Mouse (Mus musculus): Measurements from ENCODE around the gene Midn. TPM values are rescaled to one million over a fixed set of nuclear protein-coding genes. Genes with fewer than 3 reads are reported as not detected.

Midn gene
- polyA plus RNA-seq, 1 experiment from 2014 or later: 19.4 TPM

DNA sequence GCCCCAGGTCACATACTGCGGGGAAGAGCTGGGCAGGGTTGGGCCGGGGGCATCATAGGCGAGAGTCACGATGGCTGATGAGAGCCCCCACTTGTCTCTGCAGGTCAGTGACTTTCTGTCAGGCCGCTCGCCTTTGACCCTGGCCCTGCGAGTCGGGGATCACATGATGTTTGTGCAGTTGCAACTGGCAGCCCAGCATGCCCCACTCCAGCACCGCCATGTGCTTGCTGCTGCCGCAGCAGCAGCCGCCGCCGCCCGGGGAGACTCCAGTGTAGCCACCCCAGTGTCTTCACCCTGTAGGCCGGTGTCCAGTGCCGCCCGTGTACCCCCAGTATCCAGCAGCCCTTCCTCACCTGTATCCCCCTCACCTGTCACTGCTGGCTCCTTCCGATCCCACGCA is 5.6 kb downstream of the Midn start:
- ATAC-seq (ENCODE audit: low FRiP score): no peak
- H3K4me1 ChIP-seq: peaks cover 65% of the 10 kb centered on the region
- no peaks in the 10 kb centered on the region for H3K27me3 ChIP-seq (replicated peaks)
- H3K27ac ChIP-seq (replicated peaks): peak overlapping the region; percentile 100
- H3K9me3 ChIP-seq (replicated peaks): no peaks in the 10 kb centered on the region
- peaks cover 56% of the 10 kb centered on the region for H3K36me3 ChIP-seq
- H3K4me2 ChIP-seq: peak overlapping the region; percentile 94
- 87% methylated on average over 19 of the region's 19 CpGs for WGBS
- peak overlapping the region; percentile 97 for H3K9ac ChIP-seq (replicated peaks)
- no peak overlapping the region for H3K4me3 ChIP-seq (replicated peaks)

DNA sequence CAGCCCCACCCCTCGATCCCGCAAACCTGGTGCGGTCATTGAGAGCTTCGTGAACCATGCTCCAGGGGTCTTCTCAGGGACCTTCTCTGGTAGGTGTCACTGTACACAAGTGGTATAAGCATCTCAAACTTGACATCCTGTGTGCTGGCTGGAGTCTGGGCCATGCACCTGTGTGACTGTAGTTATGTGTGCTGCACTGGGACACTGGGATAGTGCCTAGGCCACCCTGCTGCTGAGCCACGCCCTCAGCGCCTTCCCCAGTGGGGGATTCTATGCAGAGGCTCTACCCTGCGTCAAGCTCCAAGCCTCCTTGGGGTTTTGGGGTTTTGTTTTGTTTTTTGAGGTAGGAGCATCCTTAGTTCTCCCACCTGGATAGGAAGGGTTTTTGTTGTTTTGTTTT is 6.3 kb downstream of the Midn start:
- Histone ChIP-seq H3K27ac (replicated peaks) (peak overlapping the region; percentile 52), H3K4me3 (replicated peaks) (no peak overlapping the region), H3K9me3 (replicated peaks) (no peaks in the 10 kb centered on the region), H3K4me1 (peaks cover 72% of the 10 kb centered on the region), H3K9ac (replicated peaks) (0 out of 2 replicates have a peak overlapping the region, but pooled peaks have one; percentile 1), H3K27me3 (replicated peaks) (no peaks in the 10 kb centered on the region), H3K36me3 (peaks cover 56% of the 10 kb centered on the region), H3K4me2 (no peak overlapping the region)
- 79% methylated on average over 7 of the region's 7 CpGs for WGBS
- ATAC-seq (ENCODE audit: low FRiP score): no peak

- no peak overlapping the region for H3K4me2 ChIP-seq
- H3K9me3 ChIP-seq (replicated peaks): no peaks in the 10 kb centered on the region
- H3K27me3 ChIP-seq (replicated peaks): no peaks in the 10 kb centered on the region
- peaks cover 78% of the 10 kb centered on the region for H3K4me1 ChIP-seq
- no peak for ATAC-seq (ENCODE audit: low FRiP score)
- H3K27ac ChIP-seq (replicated peaks): peak overlapping the region; percentile 52
- H3K9ac ChIP-seq (replicated peaks): no peak overlapping the region
- peaks cover 56% of the 10 kb centered on the region for H3K36me3 ChIP-seq
- 31% methylated on average over 1 of the region's 1 CpGs for WGBS
- H3K4me3 ChIP-seq (replicated peaks): no peak overlapping the region
Measured at GRCm38 (mm10) chr10:80155277-80155676, 7.2 kb downstream of the Midn start.

GRCm38 (mm10) chr10:80156002-80156751 is 8.1 kb downstream of the Midn start:
- no peak for ATAC-seq (ENCODE audit: low FRiP score)
- Histone ChIP-seq H3K9me3 (replicated peaks) (no peaks in the 10 kb centered on the region), H3K27me3 (replicated peaks) (no peaks in the 10 kb centered on the region), H3K4me2 (no peak overlapping the region), H3K27ac (replicated peaks) (peak overlapping the region; percentile 52), H3K4me3 (replicated peaks) (no peak overlapping the region), H3K36me3 (peaks cover 56% of the 10 kb centered on the region), H3K9ac (replicated peaks) (no peak overlapping the region), H3K4me1 (peaks cover 87% of the 10 kb centered on the region)
- WGBS: 91% methylated on average over 29 of the region's 29 CpGs

DNA sequence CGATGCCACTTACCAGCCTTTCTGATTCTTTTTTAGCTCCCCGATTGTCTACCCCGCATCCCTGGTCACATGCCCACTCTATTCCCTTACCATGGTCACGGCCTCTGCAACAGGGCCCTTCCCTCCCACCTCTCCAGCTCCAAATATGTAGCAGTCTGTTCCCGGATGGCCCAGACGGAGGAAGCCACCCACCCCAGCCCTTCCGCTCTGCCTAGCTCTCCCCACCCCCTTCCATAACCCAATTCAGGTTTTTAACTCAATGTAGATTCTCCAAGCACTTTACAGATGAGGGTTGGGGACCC is 8.6 kb downstream of the Midn start:
- Histone ChIP-seq H3K4me2 (no peak overlapping the region), H3K4me3 (replicated peaks) (no peak overlapping the region), H3K9me3 (replicated peaks) (no peaks in the 10 kb centered on the region), H3K9ac (replicated peaks) (no peak overlapping the region), H3K4me1 (peaks cover 89% of the 10 kb centered on the region), H3K27ac (replicated peaks) (peak overlapping the region; percentile 52), H3K36me3 (peaks cover 56% of the 10 kb centered on the region), H3K27me3 (replicated peaks) (no peaks in the 10 kb centered on the region)
- ATAC-seq (ENCODE audit: low FRiP score): no peak
- WGBS: 59% methylated on average over 7 of the region's 7 CpGs

DNA sequence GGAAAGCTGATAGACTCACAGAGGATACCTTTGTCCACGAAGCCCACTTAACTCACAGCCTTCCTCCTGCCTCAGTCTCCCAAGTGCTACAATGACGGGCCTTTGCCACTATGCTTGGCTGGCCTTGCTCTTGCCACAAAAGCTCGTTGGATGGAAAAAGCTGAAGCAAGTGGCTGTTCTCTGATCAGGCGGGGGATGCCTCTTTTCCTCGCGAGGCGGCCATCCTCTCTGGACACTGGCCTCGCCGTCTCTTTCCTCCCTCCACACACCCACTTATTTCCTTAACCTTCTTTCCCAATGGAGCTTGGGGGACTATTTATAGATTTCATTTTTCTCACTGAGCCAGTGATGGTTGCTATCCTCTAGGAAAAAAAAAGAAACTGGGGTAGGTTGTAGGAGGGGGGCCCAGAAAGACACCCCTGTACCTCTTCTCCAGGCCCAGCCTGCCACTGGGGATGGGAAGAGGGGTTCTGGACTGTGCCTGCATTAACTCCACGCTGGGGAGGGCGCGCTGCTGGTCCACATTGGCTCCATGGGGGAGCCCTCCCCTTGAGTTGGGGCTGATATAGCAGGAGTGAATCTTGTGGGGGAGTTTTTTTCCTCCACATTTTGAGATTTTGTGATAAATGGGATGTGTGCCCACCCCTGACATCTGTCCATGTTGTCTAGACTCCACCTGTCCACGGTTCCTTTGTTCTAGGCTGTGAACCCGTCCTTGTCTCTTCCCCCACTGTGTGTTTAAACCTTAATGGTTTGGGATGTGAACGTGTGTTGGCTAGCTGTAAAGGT is 9.3 kb downstream of the Midn start:
- no peaks in the 10 kb centered on the region for H3K9me3 ChIP-seq (replicated peaks)
- ATAC-seq (ENCODE audit: low FRiP score): no peak
- H3K27ac ChIP-seq (replicated peaks): peak overlapping the region; percentile 89
- H3K4me3 ChIP-seq (replicated peaks): no peak overlapping the region
- peaks cover 52% of the 10 kb centered on the region for H3K36me3 ChIP-seq
- H3K9ac ChIP-seq (replicated peaks): no peak overlapping the region; the same call in 1 of the 2 replicates
- H3K4me1 ChIP-seq: peaks cover 88% of the 10 kb centered on the region
- H3K4me2 ChIP-seq: no peak overlapping the region
- H3K27me3 ChIP-seq (replicated peaks): no peaks in the 10 kb centered on the region
- 52% methylated on average over 15 of the region's 15 CpGs for WGBS

DNA sequence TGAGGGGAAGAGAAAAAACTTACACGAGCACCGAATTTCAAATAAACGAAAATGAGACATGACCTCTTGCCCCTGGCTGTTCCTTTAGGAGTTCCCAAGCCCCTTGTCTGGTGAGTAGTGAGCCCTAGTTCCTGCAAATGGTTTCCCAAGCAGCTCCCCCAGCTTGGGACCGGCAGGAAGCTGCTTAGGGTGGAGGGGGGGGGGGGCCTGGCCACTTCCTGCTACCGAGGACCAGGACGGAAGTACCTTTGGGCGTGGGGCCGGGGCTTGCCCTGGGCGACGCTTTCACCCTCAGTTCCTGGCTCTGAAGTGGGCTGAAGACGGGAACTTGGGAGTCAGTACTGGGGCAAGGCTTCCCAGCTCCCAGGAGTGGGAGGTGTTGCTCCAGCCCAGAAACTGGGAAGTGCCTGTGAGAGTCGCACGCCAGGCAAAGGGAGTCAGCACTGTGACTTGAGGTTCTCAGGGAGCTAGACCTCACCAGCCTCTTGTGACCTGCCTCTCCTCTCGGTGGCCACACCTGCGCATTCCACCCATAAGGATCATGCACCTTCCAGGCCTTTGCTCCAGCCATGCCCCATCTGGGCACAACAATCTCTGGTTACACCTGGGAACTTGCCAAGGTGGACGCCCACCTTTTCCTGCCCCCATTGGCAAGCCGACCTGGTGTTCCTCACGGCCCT is 10.4 kb downstream of the Midn start:
- Histone ChIP-seq H3K27me3 (replicated peaks) (no peaks in the 10 kb centered on the region), H3K4me2 (peak overlapping the region; percentile 78), H3K9me3 (replicated peaks) (no peaks in the 10 kb centered on the region), H3K4me3 (replicated peaks) (0 out of 2 replicates have a peak overlapping the region, but pooled peaks have one; percentile 1), H3K4me1 (peaks cover 80% of the 10 kb centered on the region), H3K36me3 (peaks cover 44% of the 10 kb centered on the region), H3K9ac (replicated peaks) (peak overlapping the region; percentile 7; the same call in 1 of the 2 replicates), H3K27ac (replicated peaks) (peak overlapping the region; percentile 89)
- WGBS: 13% methylated on average over 18 of the region's 18 CpGs
- ATAC-seq (ENCODE audit: low FRiP score): no peak

GRCm38 (mm10) chr10:80159021-80159560 is 11.0 kb downstream of the Midn start:
- peak overlapping the region; percentile 44 for H3K4me3 ChIP-seq (replicated peaks)
- 9% methylated on average over 12 of the region's 12 CpGs for WGBS
- H3K27me3 ChIP-seq (replicated peaks): no peaks in the 10 kb centered on the region
- H3K4me1 ChIP-seq: peaks cover 79% of the 10 kb centered on the region
- H3K4me2 ChIP-seq: peak overlapping the region; percentile 78
- peak overlapping the region; percentile 52 for H3K9ac ChIP-seq (replicated peaks)
- H3K27ac ChIP-seq (replicated peaks): peak overlapping the region; percentile 89
- peak; percentile 36; the same call in 1 of the 2 replicates for ATAC-seq (ENCODE audit: low FRiP score)
- H3K36me3 ChIP-seq: peaks cover 37% of the 10 kb centered on the region
- H3K9me3 ChIP-seq (replicated peaks): no peaks in the 10 kb centered on the region

GRCm38 (mm10) chr10:80159561-80160454 is 11.7 kb downstream of the Midn start:
- peak; percentile 89 for ATAC-seq (ENCODE audit: low FRiP score)
- WGBS: under 1% methylated on average over 55 of the region's 55 CpGs

GRCm38 (mm10) chr10:80160455-80161371 is 12.6 kb downstream of the Midn start:
- peak overlapping the region; percentile 36 for H3K9ac ChIP-seq (replicated peaks)
- peaks cover 21% of the 10 kb centered on the region for H3K36me3 ChIP-seq
- peaks cover 78% of the 10 kb centered on the region for H3K4me1 ChIP-seq
- H3K4me3 ChIP-seq (replicated peaks): peak overlapping the region; percentile 44
- 2% methylated on average over 33 of the region's 33 CpGs for WGBS
- H3K27me3 ChIP-seq (replicated peaks): no peaks in the 10 kb centered on the region
- peak overlapping the region; percentile 89 for H3K27ac ChIP-seq (replicated peaks)
- peak overlapping the region; percentile 78 for H3K4me2 ChIP-seq
- H3K9me3 ChIP-seq (replicated peaks): no peaks in the 10 kb centered on the region
- no peak for ATAC-seq (ENCODE audit: low FRiP score)

More at GRCm38 (mm10) chr10:80159561-80160454, 11.7 kb downstream of the Midn start:
- H3K27ac ChIP-seq (replicated peaks): peak overlapping the region; percentile 89
- peak overlapping the region; percentile 78 for H3K4me2 ChIP-seq
- H3K4me3 ChIP-seq (replicated peaks): peak overlapping the region; percentile 44
- H3K36me3 ChIP-seq: peaks cover 30% of the 10 kb centered on the region
- no peaks in the 10 kb centered on the region for H3K9me3 ChIP-seq (replicated peaks)
- peaks cover 79% of the 10 kb centered on the region for H3K4me1 ChIP-seq
- peak overlapping the region; percentile 52 for H3K9ac ChIP-seq (replicated peaks)
- no peaks in the 10 kb centered on the region for H3K27me3 ChIP-seq (replicated peaks)

Data from neural tube, embryonic 15.5 days (tissue).